Comparison of ENCODE assay signal across 3 mouse cellular contexts in genomic region chr1:7709206-7709605, GRCm38 (mm10).
DNase-seq lines count a peak whose midpoint lies in the region; ATAC-seq lines count a peak whose summit lies in the region.

No protein-coding gene starts in this region.

- DNase-seq in T-cell, adult 2 months (ENCODE audit: low spot score), result peak; percentile 1

- peak; percentile 76 for ATAC-seq in activated CD4-positive, CD25-positive, alpha-beta regulatory T cell, adult 4 months
- ATAC-seq in inflammation-experienced regulatory T-cells, adult 6 months, result peak; percentile 54
